Mouse (Mus musculus) midbrain, postnatal 0 days (tissue): ENCODE results near the gene 1700008O03Rik. TPM values are rescaled to one million over a fixed set of nuclear protein-coding genes. Genes with fewer than 3 reads are reported as not detected.

Experiments
- ATAC-seq: fragments of 200-750 bp; cut with Nextera tagmentation; 2 replicates; pipeline ENCODE4 v1.8.0; 2017; ENCODE audit warnings: moderate number of reproducible peaks, mild to moderate bottlenecking, moderate TSS enrichment, moderate library complexity; ENCODE audit not compliant: low FRiP score
- DNase-seq: peaks from one replicate; pipeline ENCODE4 v3.0.0-alpha.2; 2015; ENCODE audit warnings: low spot score
- H3K27ac ChIP-seq: fragments of 300-500 bp; sonication (generic); 2 replicates; pipeline ENCODE4 v1.5.1; 2014; ENCODE audit warnings: low read depth, mild to moderate bottlenecking, low read length, mixed read lengths
- H3K27me3 ChIP-seq: fragments of 300-500 bp; sonication (generic); 2 replicates; pipeline ENCODE4 v1.6.1; 2014; ENCODE audit warnings: low read length, control low read depth, mixed read lengths; ENCODE audit not compliant: insufficient read depth
- H3K36me3 ChIP-seq: fragments of 300-500 bp; sonication (generic); 2 replicates; pipeline ENCODE4 v1.6.1; 2014; ENCODE audit warnings: low read length, control low read depth, mixed read lengths; ENCODE audit not compliant: insufficient read depth
- H3K4me1 ChIP-seq: fragments of 300-500 bp; sonication (generic); 2 replicates; pipeline ENCODE4 v1.6.1; 2014; ENCODE audit warnings: mild to moderate bottlenecking, control low read depth, antibody characterized with exemption, low read length, mixed read lengths; ENCODE audit not compliant: insufficient read depth
- H3K4me2 ChIP-seq: fragments of 300-500 bp; sonication (generic); 2 replicates; pipeline ENCODE4 v1.6.1; 2014; ENCODE audit warnings: low read depth, mild to moderate bottlenecking, low read length, mixed read lengths; ENCODE audit not compliant: poor library complexity, severe bottlenecking
- H3K4me3 ChIP-seq: fragments of 300-500 bp; sonication (generic); 2 replicates; pipeline ENCODE4 v1.5.1; 2014; ENCODE audit warnings: low read depth, mild to moderate bottlenecking, low read length, moderate library complexity
- H3K9ac ChIP-seq: fragments of 300-500 bp; sonication (generic); replicated peaks from 2 replicates; pipeline ENCODE4 v1.6.1; 2014; ENCODE audit warnings: mild to moderate bottlenecking, low read length, moderate library complexity, mixed read lengths; ENCODE audit not compliant: poor library complexity, severe bottlenecking
- H3K9me3 ChIP-seq: fragments of 300-500 bp; sonication (generic); 2 replicates; pipeline ENCODE4 v1.6.1; 2016; ENCODE audit warnings: low read length, control low read depth
- CTCF ChIP-seq: IDR thresholded peaks from 2 replicates; pipeline ENCODE4 v1.5.1; 2016; ENCODE audit warnings: antibody characterized with exemption, mild to moderate bottlenecking
- WGBS: fragments of 180-500 bp; shearing (Covaris S2); extraction: QIAGEN DNeasy Blood & Tissue Kit; methylation state at CpG from one replicate; pipeline ENCODE4 v1.1.7; 2014; 5-methylcytosine and 5-hydroxymethylcytosine counted together
- polyA plus RNA-seq: library from polyadenylated mRNA; unstranded; fragments of >200 nt; fragmentation: Nextera tagmentation; extraction: Ambion mirVana; gene quantifications from 2 replicates; pipeline ENCODE4 v1.2.1, GENCODE M21; 2015
- total RNA-seq: library from RNA; depleted of rRNA; stranded (reverse); fragments of >200 nt; gene quantifications from 2 replicates; pipeline ENCODE4 v1.2.3, GENCODE M21; 2014

The 1700008O03Rik gene
- total and polyA plus RNA-seq, 2 experiments from 2014 or later: 1.4 to 3.8 TPM

GRCm38 (mm10) chr7:44359908-44360672 is 25.5 kb downstream of the 1700008O03Rik start:
- peak; percentile 96 for DNase-seq
- Histone ChIP-seq H3K36me3 (peaks cover 4% of the 10 kb centered on the region; the same call in 1 of the 2 replicates), H3K4me2 (peak overlapping the region; percentile 85), H3K4me1 (no peaks in the 10 kb centered on the region), H3K9me3 (no peaks in the 10 kb centered on the region), H3K4me3 (peak overlapping the region; percentile 43), H3K9ac (peak overlapping the region; percentile 77), H3K27ac (peak overlapping the region; percentile 95), H3K27me3 (no peaks in the 10 kb centered on the region; the same call in 1 of the 2 replicates)
- ATAC-seq: peak; percentile 66
- WGBS: under 1% methylated on average over 53 of the region's 54 CpGs
- peak; percentile 19; the same call in 1 of the 2 replicates for TF ChIP-seq CTCF

GRCm38 (mm10) chr7:44358886-44359654 is 26.6 kb downstream of the 1700008O03Rik start:
- DNase-seq (peak; percentile 57), ATAC-seq (peak; percentile 34)
- H3K27ac ChIP-seq: peak overlapping the region; percentile 95
- peak overlapping the region; percentile 85 for H3K4me2 ChIP-seq
- WGBS: 4% methylated on average over 16 of the region's 26 CpGs
- H3K4me3 ChIP-seq: peak overlapping the region; percentile 43
- no peaks in the 10 kb centered on the region for H3K4me1 ChIP-seq
- no peak for TF ChIP-seq CTCF
- H3K36me3 ChIP-seq: peaks cover 10% of the 10 kb centered on the region
- H3K9me3 ChIP-seq: no peaks in the 10 kb centered on the region
- H3K9ac ChIP-seq: peak overlapping the region; percentile 77
- H3K27me3 ChIP-seq: no peaks in the 10 kb centered on the region; the same call in 1 of the 2 replicates

DNA sequence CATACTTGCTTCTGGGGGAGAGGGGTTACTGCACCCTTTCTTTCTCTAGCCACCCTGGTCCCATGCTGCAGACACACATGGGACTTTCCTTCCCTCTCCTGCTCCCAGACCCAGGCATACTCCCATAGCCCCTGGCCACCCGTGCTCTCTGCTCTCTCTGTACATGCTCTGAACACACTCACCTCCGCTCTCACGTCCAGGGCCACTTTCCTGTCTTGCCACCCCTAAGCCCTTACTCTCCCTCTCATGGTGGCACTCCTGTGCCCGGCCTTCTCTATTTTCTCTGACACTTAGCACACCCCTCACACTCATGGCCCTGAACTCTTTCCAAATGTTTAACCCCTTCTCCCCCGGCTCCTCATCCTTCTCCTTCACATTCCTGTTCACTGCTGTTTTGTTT is 27.6 kb downstream of the 1700008O03Rik start:
- DNase-seq (no peak), ATAC-seq (no peak)
- no peak for TF ChIP-seq CTCF
- no peaks in the 10 kb centered on the region; the same call in 1 of the 2 replicates for H3K27me3 ChIP-seq
- no peaks in the 10 kb centered on the region for H3K4me1 ChIP-seq
- no peak overlapping the region for H3K9ac ChIP-seq
- no peak overlapping the region for H3K4me3 ChIP-seq
- H3K4me2 ChIP-seq: no peak overlapping the region
- H3K36me3 ChIP-seq: peaks cover 13% of the 10 kb centered on the region
- 18% methylated on average over 5 of the region's 5 CpGs for WGBS
- no peaks in the 10 kb centered on the region for H3K9me3 ChIP-seq
- H3K27ac ChIP-seq: peak overlapping the region; percentile 43

GRCm38 (mm10) chr7:44357531-44357930 is 28.1 kb downstream of the 1700008O03Rik start:
- DNase-seq (no peak), ATAC-seq (no peak)
- no peaks in the 10 kb centered on the region for H3K9me3 ChIP-seq
- 0 out of 2 replicates have a peak, but pooled peaks have one; percentile 31 for TF ChIP-seq CTCF
- H3K4me1 ChIP-seq: no peaks in the 10 kb centered on the region
- 15% methylated on average over 10 of the region's 10 CpGs for WGBS
- H3K27ac ChIP-seq: peak overlapping the region; percentile 43; the same call in 1 of the 2 replicates
- H3K9ac ChIP-seq: no peak overlapping the region
- no peak overlapping the region for H3K4me2 ChIP-seq
- H3K36me3 ChIP-seq: peaks cover 17% of the 10 kb centered on the region
- H3K4me3 ChIP-seq: no peak overlapping the region
- H3K27me3 ChIP-seq: peaks cover under 1% of the 10 kb centered on the region; the same call in 1 of the 2 replicates

GRCm38 (mm10) chr7:44356590-44357481 is 28.8 kb downstream of the 1700008O03Rik start:
- Histone ChIP-seq H3K27ac (peak overlapping the region; percentile 43; the same call in 1 of the 2 replicates), H3K9ac (no peak overlapping the region), H3K27me3 (peaks cover 5% of the 10 kb centered on the region; the same call in 1 of the 2 replicates), H3K4me1 (no peaks in the 10 kb centered on the region), H3K9me3 (no peaks in the 10 kb centered on the region), H3K36me3 (peaks cover 24% of the 10 kb centered on the region), H3K4me3 (no peak overlapping the region), H3K4me2 (no peak overlapping the region)
- DNase-seq (no peak), ATAC-seq (no peak)
- TF ChIP-seq CTCF: no peak
- 12% methylated on average over 35 of the region's 35 CpGs for WGBS
